Mouse (Mus musculus) liver, adult 2 months (tissue): Measurements from ENCODE around the gene Mfsd4b5. TPM values are rescaled to one million over a fixed set of nuclear protein-coding genes. Genes with fewer than 3 reads are reported as not detected.

Experiments
- DNase-seq: peaks from one replicate; pipeline ENCODE4 v3.0.0-alpha.2; 2011; ENCODE audit warnings: low read depth, low spot score; ENCODE audit errors: extremely low read depth
- H3K27ac ChIP-seq: fragments of 200-500 bp; replicated peaks from 2 replicates; pipeline ENCODE4 v1.5.1; 2012; ENCODE audit warnings: low read depth, mild to moderate bottlenecking, control low read depth, inconsistent platforms, low read length; ENCODE audit not compliant: insufficient read depth
- H3K27me3 ChIP-seq: fragments of 200-500 bp; 2 replicates; pipeline ENCODE4 v1.6.1; 2012; ENCODE audit warnings: mild to moderate bottlenecking, moderate library complexity, low read length, inconsistent platforms; ENCODE audit not compliant: control insufficient read depth, insufficient read depth
- H3K36me3 ChIP-seq: fragments of 200-500 bp; 2 replicates; pipeline ENCODE4 v1.6.1; 2012; ENCODE audit warnings: low read length, inconsistent platforms; ENCODE audit not compliant: control insufficient read depth, insufficient read depth
- H3K4me1 ChIP-seq: fragments of 200-500 bp; 2 replicates; pipeline ENCODE4 v1.6.1; 2011; ENCODE audit warnings: low read length; ENCODE audit not compliant: control insufficient read depth, insufficient read depth
- H3K4me3 ChIP-seq: fragments of 200-500 bp; 2 replicates; pipeline ENCODE4 v1.5.1; 2011; ENCODE audit warnings: low read depth, mild to moderate bottlenecking, control low read depth, low read length, moderate library complexity; ENCODE audit not compliant: insufficient read depth
- H3K79me2 ChIP-seq: fragments of 200-500 bp; 2 replicates; pipeline ENCODE4 v1.6.1; 2012; ENCODE audit warnings: inconsistent platforms, mild to moderate bottlenecking, low read length, moderate library complexity; ENCODE audit not compliant: control insufficient read depth, insufficient read depth
- H3K9ac ChIP-seq: fragments of 200-500 bp; 2 replicates; pipeline ENCODE4 v1.6.1; 2012; ENCODE audit warnings: low read depth, mild to moderate bottlenecking, control low read depth, inconsistent platforms, low read length
- CTCF ChIP-seq: fragments of 200-500 bp; IDR thresholded peaks from 2 replicates; pipeline ENCODE4 v1.5.1; 2011; ENCODE audit warnings: low read depth, low read length, control low read depth
- POLR2A ChIP-seq: fragments of 200-500 bp; IDR thresholded peaks from 2 replicates; pipeline ENCODE4 v1.6.1; 2011; ENCODE audit warnings: low read length, control low read depth; ENCODE audit not compliant: insufficient read depth; ENCODE audit errors: extremely low read depth
- WGBS: fragments of 180-500 bp; shearing (Covaris S2); methylation state at CpG from one replicate; pipeline ENCODE4 v1.1.7; 2018; 5-methylcytosine and 5-hydroxymethylcytosine counted together
- polyA plus RNA-seq: library from polyadenylated mRNA; depleted of rRNA; stranded (reverse); fragments of >200 nt; gene quantifications from 2 replicates; pipeline ENCODE4 v1.2.3, GENCODE M21; 2012
- total RNA-seq: library from RNA; depleted of rRNA; stranded (reverse); fragments of >200 nt; gene quantifications from 2 replicates; pipeline ENCODE4 v1.2.3, GENCODE M21; 2014

Gene Mfsd4b5
- total and polyA plus RNA-seq, 2 experiments: 0.62 to 1.1 TPM

DNA sequence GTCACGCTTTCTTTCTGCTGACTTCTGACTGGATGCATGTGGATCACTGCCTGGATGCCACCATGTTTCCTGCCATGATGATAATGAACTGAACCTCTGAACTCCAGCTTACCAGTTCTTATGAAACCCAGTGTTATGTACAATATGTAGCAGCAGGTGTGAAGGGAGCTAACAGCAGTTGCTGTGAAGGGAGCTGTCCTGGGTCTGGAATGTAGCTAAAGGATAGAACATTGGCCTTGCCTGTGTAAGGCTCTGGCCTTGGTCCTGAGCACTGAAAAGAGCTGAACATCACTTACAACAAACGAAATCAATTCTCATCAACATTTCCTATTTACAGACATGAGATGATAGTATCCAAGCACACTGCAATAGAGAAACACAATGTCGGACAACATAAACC, 18.9 kb downstream of the Mfsd4b5 start:
- Histone ChIP-seq H3K36me3 (no peaks in the 10 kb centered on the region), H3K4me3 (no peak overlapping the region)
- DNase-seq: no peak

DNA sequence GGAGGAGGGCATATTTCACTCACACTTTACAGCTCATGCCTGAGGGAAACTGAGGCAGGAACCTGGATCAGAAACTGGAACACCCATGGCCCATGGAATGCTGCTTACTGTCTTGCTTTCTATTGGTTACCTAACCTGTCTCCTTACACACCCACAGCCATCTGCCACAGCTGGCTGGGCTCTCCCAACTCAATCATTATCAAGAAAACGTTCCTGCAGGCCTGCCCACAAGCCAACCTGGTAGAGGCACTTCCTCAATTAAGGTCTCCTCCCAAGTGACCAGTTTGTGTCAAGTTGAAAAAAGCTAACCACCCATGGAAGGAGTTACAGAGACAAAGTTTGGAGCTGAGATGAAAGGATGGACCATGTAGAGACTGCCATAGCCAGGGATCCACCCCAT, 24.5 kb downstream of the Mfsd4b5 start:
- H3K27me3 ChIP-seq: no peaks in the 10 kb centered on the region
- H3K27ac ChIP-seq: no peak overlapping the region
- DNase-seq: no peak
- no peak overlapping the region for H3K4me3 ChIP-seq
- H3K36me3 ChIP-seq: no peaks in the 10 kb centered on the region
- TF ChIP-seq CTCF (no peak), POLR2A (no peak)
- H3K79me2 ChIP-seq: no peaks in the 10 kb centered on the region
- 71% methylated on average over 1 of the region's 1 CpGs for WGBS
- peaks cover 17% of the 10 kb centered on the region for H3K4me1 ChIP-seq
- H3K9ac ChIP-seq: no peak overlapping the region

More for the DNA sequence above, 18.9 kb downstream of the Mfsd4b5 start:
- no peak overlapping the region for H3K27ac ChIP-seq
- WGBS: 79% methylated on average over 3 of the region's 3 CpGs
- H3K4me1 ChIP-seq: no peaks in the 10 kb centered on the region
- no peak overlapping the region for H3K9ac ChIP-seq
- H3K27me3 ChIP-seq: no peaks in the 10 kb centered on the region; the same call in 1 of the 2 replicates
- H3K79me2 ChIP-seq: no peaks in the 10 kb centered on the region
- no peak for TF ChIP-seq POLR2A
- TF ChIP-seq CTCF: no peak

DNA sequence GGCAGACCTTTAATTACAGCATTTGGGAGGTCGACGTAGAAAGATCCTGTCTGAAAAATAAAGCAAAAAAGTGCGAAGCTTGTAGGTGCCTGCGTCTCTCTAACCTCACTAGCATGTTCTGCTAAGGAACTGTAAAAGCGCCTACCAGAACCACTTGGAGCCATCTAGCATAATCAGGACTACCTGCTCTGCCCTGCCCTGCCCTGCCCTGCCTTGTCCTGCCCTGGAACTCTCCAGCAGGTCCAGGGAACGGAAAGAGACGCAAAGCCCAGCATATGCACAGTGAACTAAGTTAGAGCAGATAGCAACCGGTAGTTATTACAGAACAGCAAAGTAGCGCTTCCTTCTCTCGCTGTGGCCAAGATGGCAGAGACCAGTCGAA, 26.0 kb downstream of the Mfsd4b5 start:
- Histone ChIP-seq H3K36me3 (no peaks in the 10 kb centered on the region), H3K4me1 (peaks cover 21% of the 10 kb centered on the region), H3K4me3 (no peak overlapping the region), H3K9ac (no peak overlapping the region), H3K79me2 (no peaks in the 10 kb centered on the region), H3K27ac (no peak overlapping the region), H3K27me3 (no peaks in the 10 kb centered on the region)
- DNase-seq: no peak
- no peak for TF ChIP-seq POLR2A
- TF ChIP-seq CTCF: no peak
- WGBS: 46% methylated on average over 11 of the region's 11 CpGs

DNA sequence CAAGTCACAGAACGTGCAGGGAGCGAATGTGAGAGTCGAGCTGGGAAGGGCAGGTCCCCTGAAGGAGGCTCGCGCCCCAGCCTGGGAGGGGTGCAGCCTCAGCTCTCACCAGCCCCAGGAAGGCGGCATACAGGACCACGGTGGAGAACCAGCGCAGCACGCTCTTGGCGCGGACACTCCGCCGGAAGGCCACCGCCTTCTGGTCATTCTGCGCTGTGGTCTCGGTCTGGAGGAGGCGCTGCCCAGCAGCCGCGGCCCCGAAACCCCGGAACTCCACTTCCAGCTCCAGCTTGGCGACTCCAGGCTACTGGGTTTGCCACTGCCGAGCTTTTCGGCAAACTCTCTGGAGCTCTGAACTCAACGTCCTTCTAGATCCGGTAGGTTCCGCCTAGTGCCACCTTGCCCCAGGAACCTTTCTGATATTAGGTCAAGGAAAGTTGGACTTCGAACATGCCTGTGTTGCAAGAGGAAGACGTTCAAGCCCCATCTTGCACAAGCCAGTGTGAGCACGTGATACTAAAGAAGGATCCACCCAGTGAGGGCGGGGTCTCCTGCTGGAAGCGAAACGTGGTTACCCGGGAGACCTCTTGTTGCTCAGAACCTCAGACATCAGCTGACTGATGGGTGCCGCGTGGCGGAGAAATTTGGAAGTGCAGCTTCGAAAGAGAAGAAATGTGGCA, 26.5 kb downstream of the Mfsd4b5 start, which contains the start of gene Mfsd4b3:
Gene Mfsd4b3 (minus strand): TSS at position 393 of the 680 bp plus-strand sequence.
- peak within 1 kb of the TSS; percentile 91 for H3K4me3 ChIP-seq
- H3K36me3 ChIP-seq: no peaks in the 10 kb centered on the region
- H3K4me1 ChIP-seq: peaks cover 21% of the 10 kb centered on the region
- DNase-seq: peak; percentile 100
- peak; percentile 85 for TF ChIP-seq CTCF
- peak; percentile 40; the same call in 1 of the 2 replicates for TF ChIP-seq POLR2A
- H3K27me3 ChIP-seq: no peaks in the 10 kb centered on the region
- no peaks in the 10 kb centered on the region for H3K79me2 ChIP-seq
- peak within 1 kb of the TSS; percentile 86 for H3K27ac ChIP-seq
- under 1% methylated on average over 38 of the region's 38 CpGs for WGBS
- H3K9ac ChIP-seq: peak within 1 kb of the TSS; percentile 88

DNA sequence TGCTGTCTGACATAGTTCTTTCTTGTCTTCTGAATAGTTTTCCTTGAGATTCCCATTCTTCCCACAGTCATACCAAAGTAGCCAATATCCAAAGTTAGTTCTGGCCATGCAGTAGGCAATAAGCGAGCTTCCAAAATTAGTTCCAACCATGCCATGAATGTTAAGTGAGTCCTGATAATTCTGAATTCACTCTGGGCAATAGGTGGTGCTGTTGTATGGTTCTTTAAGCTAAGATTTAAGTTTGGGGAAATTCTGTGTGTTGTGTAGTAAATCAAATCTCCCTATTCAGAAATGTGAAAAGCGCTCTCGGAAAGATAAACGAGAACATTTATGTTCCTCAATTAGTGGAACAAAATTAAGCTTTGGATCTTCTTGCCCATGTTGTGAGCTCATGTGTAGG, 28.2 kb downstream of the Mfsd4b5 start:
- Histone ChIP-seq H3K36me3 (no peaks in the 10 kb centered on the region), H3K4me3 (no peak overlapping the region), H3K9ac (no peak overlapping the region), H3K79me2 (no peaks in the 10 kb centered on the region), H3K27me3 (no peaks in the 10 kb centered on the region), H3K4me1 (peaks cover 21% of the 10 kb centered on the region), H3K27ac (no peak overlapping the region)
- peak; percentile 50 for DNase-seq
- no peak for TF ChIP-seq POLR2A
- 68% methylated on average over 4 of the region's 4 CpGs for WGBS

DNA sequence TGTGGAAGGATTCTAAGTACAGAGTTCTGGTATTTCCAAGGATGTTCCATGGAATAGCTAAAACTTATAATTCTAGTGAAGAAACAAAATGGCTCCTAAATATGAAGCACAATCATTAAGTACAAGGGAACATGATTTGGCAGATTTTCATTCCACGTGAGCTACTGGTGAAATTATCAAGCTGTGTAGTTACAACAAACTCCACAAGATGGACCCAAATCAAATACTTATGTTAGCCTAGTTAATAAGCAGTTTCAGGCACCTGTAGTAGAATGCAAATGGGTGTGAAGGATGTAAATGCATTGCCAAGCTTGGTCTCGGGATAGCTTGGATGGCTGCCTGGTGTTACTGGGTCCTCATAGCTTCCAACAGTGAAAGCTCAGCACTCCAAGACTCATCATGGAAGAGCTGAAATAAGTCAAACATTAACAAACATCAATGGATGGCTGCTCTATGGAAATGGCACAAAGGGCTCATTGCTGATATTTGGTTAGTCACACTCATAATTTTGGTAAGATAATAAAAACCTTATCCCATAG, 30.0 kb downstream of the Mfsd4b5 start:
- no peak overlapping the region for H3K4me3 ChIP-seq
- TF ChIP-seq POLR2A (no peak), CTCF (no peak)
- peak; percentile 72 for DNase-seq
- H3K9ac ChIP-seq: no peak overlapping the region
- peaks cover 21% of the 10 kb centered on the region for H3K4me1 ChIP-seq
- H3K27me3 ChIP-seq: no peaks in the 10 kb centered on the region
- no peaks in the 10 kb centered on the region for H3K79me2 ChIP-seq
- WGBS: 22% methylated on average over 2 of the region's 2 CpGs
- H3K36me3 ChIP-seq: no peaks in the 10 kb centered on the region
- H3K27ac ChIP-seq: no peak overlapping the region
